Mouse (Mus musculus): Measurements from ENCODE around the gene Zbed6.

GRCm38 (mm10) chr1:133664203-133664970 lies 3.7 kb upstream of the Zbed6 start:
- TF ChIP-seq CTCF (IDR thresholded peaks at IDR 0.05; ENCODE audit: insufficient read depth, low read depth, low read length), result no peak
- no peak for TF ChIP-seq POLR2A (IDR thresholded peaks at IDR 0.05; ENCODE audit: insufficient read depth, low read depth, low read length)
